Mouse (Mus musculus): ENCODE measurements around the gene Hist1h3h.
"Not testable (repeated sequence)": the region's sequence is repeated elsewhere in the genome, so short reads cannot be mapped to it uniquely, and the experiment has no call there.

DNA sequence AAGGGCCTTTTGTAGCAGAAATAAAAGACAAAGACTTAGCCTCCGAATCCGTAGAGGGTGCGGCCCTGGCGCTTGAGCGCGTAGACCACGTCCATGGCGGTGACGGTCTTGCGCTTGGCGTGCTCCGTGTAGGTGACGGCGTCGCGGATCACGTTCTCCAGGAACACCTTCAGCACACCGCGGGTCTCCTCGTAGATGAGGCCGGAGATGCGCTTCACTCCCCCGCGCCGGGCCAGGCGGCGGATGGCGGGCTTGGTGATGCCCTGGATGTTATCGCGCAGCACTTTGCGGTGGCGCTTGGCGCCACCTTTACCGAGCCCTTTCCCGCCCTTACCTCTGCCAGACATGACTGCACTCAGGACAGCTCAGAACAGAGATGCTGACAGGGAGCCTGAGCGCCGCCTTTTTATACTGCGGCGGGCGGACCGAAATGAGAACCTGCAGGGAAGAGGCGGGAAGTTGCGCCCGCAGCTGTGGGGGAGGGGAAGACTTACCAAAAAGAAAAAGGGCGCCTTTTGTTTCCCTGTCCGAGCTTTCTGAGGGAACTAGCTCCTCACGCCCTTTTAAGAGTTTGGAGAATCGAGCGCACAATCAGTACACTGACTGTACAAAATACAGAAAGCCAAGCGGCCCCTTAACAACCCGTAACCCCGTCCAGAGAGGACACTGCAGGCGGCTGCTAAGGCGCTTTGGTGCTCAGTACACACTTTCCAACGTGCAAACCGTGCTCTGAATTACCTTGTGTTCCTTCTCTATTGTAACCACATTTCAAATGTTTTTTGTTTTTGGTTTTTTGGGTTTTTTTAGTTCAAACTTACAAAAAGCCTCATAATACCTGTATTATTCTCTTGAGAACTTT is 32.9 kb downstream of the Hist1h3h start, which contains the start of gene Hist1h4k:
- not testable (repeated sequence) for TF ChIP-seq CTCF (IDR thresholded peaks at IDR 0.05; ENCODE audit: insufficient read depth, low read length)
- TF ChIP-seq POLR2A (IDR thresholded peaks at IDR 0.05; ENCODE audit: borderline replicate concordance, extremely low read depth, low read depth, low read length): peak; percentile 79; the same call in 1 of the 2 replicates

All from lung, adult 2 months (tissue).